Mouse (Mus musculus): ENCODE measurements around the gene Ctnnd2.

DNA sequence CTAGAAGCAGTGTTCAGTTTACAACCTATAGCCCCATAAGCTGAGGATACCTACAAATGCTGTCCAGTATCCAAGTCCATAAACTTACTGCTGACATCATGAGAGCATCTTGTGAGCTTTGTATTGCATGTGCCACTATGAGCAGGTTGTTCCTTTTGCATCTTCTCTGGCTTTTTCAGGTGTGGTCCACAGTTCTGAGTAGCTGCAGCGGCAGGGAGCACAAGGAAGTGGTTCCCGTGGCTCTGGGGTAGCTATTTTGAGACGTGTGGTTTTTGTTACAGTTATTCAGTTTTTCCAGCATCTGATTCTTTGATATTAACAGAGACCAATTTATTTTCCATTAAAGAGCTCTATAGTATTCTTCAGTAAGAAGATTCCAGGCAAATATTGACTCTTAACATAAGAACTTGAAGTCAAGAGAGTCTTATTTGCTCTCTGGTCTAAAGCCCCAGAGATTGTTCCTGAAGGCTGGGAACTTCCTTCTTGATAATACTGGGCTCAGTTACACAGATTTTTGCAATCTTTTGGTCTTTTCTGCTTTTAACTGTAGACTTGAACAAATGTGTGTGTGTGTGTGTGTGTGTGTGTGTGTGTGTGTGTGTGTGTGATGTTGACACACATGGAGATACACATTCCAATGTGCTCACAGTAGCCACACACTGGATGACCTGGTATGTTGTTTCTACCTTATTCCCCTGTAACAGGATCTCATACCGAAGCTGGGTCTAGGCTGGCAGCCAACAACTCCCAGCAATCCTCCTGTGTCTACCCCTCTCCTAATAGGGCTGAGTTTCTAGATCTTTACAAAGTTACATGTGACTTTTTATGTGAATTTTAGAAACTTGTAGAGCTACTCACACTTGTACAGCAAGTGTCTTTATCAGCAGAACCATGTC, 514.1 kb downstream of the Ctnnd2 start:
- TF ChIP-seq CTCF (IDR thresholded peaks at IDR 0.05) (no peak), POLR2A (IDR thresholded peaks at IDR 0.05; ENCODE audit: insufficient read depth, low read depth, low read length) (no peak), EP300 (IDR thresholded peaks at IDR 0.05; ENCODE audit: insufficient read depth, low read depth, low read length) (no peak)
